Mouse (Mus musculus): ENCODE measurements around the gene Itga4. TPM values are rescaled to one million over a fixed set of nuclear protein-coding genes. Genes with fewer than 3 reads are reported as not detected.

Itga4 gene
- polyA plus RNA-seq, 1 experiment from 2014 or later, result 3.1 TPM

DNA sequence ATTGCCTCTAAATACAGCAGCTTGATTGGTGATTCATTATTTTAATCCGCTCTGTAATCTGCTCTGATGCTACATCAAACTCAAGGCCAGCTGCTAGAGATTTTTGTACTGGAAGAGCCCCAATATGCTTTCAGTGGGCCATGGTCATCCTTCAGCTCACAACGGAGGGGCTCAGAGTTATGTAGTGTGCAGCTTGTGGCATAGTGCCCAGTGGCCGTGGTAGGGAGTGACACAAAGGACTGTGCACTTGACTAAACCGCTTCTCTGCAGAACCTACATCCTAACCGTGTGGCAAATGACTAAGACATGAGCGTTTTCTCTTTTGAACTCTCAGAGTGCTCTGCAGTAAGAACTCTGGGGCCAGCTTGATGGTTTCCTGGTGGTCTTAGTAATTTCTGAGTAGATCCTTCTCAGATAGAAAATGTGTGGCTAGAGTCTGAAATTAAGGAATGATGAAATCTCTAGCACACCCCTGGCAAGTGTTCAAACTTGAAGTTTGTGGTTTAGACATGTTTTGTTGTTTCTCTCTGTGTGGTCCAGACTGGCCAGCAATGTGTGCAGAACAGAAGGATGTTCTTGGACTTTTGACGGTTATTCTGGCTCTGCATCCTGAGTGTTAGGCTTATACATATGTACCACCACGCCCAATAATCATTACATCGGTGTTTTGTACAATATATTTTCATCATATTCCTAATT is 61.1 kb downstream of the Itga4 start:
- ATAC-seq, result no peak
- H3K36me3 ChIP-seq, result no peaks in the 10 kb centered on the region
- no peak overlapping the region for H3K9ac ChIP-seq (replicated peaks)
- H3K4me1 ChIP-seq (replicated peaks), result 0 out of 2 replicates have a peak, but pooled peaks cover 6% of the 10 kb centered on the region
- no peak overlapping the region for H3K27ac ChIP-seq
- H3K27me3 ChIP-seq, result no peaks in the 10 kb centered on the region
- 87% methylated on average over 9 of the region's 9 CpGs for WGBS
- no peak overlapping the region for H3K4me3 ChIP-seq (replicated peaks)
- H3K9me3 ChIP-seq, result no peaks in the 10 kb centered on the region
- no peak overlapping the region for H3K4me2 ChIP-seq (replicated peaks)

DNA sequence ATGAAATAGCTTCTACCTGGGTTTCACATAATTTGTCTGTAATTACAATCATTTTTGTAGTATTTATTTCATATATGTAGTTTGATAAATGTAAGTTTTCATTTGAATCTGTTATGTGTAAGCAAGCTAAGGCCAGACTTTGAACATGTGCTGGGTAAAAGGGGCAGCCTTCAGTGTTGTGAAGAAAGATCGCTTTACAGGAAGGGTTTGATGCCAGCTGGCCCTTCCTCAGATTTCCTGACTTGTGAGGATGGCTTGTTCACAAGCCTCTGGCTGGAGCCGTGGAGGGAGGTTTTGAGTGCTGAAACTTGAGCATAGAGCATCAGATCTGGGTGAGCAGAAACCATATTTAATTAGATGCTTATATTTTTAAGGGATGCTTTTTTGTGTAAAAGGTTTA is 72.9 kb downstream of the Itga4 start:
- 83% methylated on average over 2 of the region's 2 CpGs for WGBS
- H3K4me3 ChIP-seq (replicated peaks), result no peak overlapping the region

DNA sequence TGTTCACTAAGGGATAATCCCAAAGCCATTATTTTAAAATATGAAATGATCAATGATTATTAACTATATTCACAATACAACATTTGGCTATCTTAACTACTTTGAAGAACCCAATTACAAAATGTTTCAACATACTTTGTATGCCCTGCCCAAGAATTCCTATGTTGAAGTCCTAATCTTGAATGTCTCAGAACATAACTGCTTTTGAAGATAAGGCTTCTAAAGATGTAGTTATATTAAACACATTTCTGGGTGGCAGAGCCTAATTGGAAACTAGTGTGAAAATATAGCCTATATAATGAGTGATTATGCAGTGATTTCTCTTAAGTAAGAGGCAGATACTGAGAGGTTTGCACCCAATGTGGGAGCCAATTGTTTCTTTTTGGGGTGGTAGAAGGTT is 79.4 kb downstream of the Itga4 start:
- Histone ChIP-seq H3K9me3 (0 out of 2 replicates have a peak, but pooled peaks cover 6% of the 10 kb centered on the region), H3K4me3 (replicated peaks) (no peak overlapping the region), H3K27me3 (no peaks in the 10 kb centered on the region), H3K4me2 (replicated peaks) (no peak overlapping the region), H3K27ac (no peak overlapping the region), H3K9ac (replicated peaks) (no peak overlapping the region), H3K4me1 (replicated peaks) (no peaks in the 10 kb centered on the region), H3K36me3 (no peaks in the 10 kb centered on the region)
- ATAC-seq, result no peak

More for the DNA sequence above, 72.9 kb downstream of the Itga4 start:
- Histone ChIP-seq H3K27ac (no peak overlapping the region), H3K36me3 (no peaks in the 10 kb centered on the region), H3K9me3 (no peaks in the 10 kb centered on the region), H3K9ac (replicated peaks) (no peak overlapping the region), H3K4me2 (replicated peaks) (no peak overlapping the region), H3K4me1 (replicated peaks) (no peaks in the 10 kb centered on the region), H3K27me3 (no peaks in the 10 kb centered on the region)
- no peak for ATAC-seq

DNA sequence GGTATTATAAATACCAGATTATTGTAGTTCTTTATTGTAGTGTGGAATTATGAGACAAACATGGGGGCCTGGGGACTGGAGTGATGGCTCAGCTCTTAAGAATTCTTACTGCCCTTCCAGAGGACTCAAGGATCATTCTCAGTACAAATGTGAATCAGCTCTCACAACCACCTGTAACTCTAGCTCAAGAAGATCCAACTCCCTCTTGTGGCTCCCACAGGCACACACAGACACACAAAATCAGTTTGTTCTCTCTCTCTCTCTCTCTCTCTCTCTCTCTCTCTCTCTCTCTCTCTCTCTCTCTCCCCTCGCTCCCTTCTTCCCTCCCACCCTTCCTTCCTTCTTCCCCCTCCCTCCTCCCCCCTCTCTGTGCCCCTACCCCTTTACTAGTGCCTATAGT is 80.9 kb downstream of the Itga4 start:
- Histone ChIP-seq H3K9me3 (0 out of 2 replicates have a peak, but pooled peaks cover 6% of the 10 kb centered on the region), H3K4me1 (replicated peaks) (no peaks in the 10 kb centered on the region)
- WGBS, result 80% methylated on average over 1 of the region's 1 CpGs

DNA sequence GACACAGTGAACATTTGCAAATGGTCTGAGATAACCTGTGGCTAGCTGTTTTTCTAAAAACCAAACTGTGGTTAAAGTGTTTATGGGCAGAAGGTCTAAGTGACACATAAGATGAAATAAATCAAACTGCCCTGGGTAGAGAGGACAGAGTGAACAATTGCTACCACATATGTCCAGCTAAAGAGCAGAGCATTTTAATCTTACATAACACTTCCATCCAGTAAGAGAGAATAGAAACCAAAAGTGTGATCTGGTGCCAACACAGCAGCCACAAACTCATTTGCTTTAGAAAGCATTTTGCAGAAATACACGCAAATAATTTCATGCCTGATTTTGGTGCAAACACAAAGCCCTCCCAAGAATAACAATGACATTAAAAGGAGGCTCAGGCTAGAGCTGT is 83.8 kb downstream of the Itga4 start:
- Histone ChIP-seq H3K9ac (replicated peaks) (no peak overlapping the region), H3K36me3 (no peaks in the 10 kb centered on the region), H3K9me3 (0 out of 2 replicates have a peak, but pooled peaks cover 6% of the 10 kb centered on the region), H3K27me3 (no peaks in the 10 kb centered on the region), H3K4me1 (replicated peaks) (no peaks in the 10 kb centered on the region), H3K4me3 (replicated peaks) (no peak overlapping the region), H3K4me2 (replicated peaks) (no peak overlapping the region), H3K27ac (no peak overlapping the region)
- no peak for ATAC-seq
- WGBS, result 33% methylated on average over 1 of the region's 1 CpGs

More for the DNA sequence above, 80.9 kb downstream of the Itga4 start:
- Histone ChIP-seq H3K4me3 (replicated peaks) (no peak overlapping the region), H3K36me3 (no peaks in the 10 kb centered on the region), H3K9ac (replicated peaks) (no peak overlapping the region), H3K27ac (no peak overlapping the region), H3K27me3 (no peaks in the 10 kb centered on the region), H3K4me2 (replicated peaks) (no peak overlapping the region)
- ATAC-seq, result no peak

DNA sequence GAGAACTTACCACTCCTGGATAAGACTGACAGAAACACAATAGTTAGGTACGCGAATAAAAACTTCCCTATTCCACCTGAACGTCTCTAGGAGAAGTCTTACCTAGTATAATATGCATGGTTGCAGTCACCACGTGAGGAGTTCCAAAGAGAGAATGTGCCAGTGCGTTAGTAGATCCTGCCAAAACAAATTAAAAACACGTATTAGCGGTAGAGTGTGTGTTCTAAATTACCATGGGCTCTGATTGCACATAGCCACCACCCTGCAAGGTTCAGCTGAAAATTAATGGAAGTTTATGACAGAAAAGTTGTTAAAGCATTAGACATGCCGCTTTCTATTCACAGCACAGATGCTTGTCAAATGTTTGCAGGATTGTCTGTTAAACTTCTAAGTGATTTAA is 87.9 kb downstream of the Itga4 start:
- WGBS, result 90% methylated on average over 8 of the region's 8 CpGs
- Histone ChIP-seq H3K9ac (replicated peaks) (no peak overlapping the region), H3K4me3 (replicated peaks) (no peak overlapping the region), H3K4me2 (replicated peaks) (no peak overlapping the region), H3K27me3 (no peaks in the 10 kb centered on the region), H3K4me1 (replicated peaks) (no peaks in the 10 kb centered on the region), H3K36me3 (no peaks in the 10 kb centered on the region), H3K9me3 (no peaks in the 10 kb centered on the region), H3K27ac (no peak overlapping the region)
- no peak for ATAC-seq

DNA sequence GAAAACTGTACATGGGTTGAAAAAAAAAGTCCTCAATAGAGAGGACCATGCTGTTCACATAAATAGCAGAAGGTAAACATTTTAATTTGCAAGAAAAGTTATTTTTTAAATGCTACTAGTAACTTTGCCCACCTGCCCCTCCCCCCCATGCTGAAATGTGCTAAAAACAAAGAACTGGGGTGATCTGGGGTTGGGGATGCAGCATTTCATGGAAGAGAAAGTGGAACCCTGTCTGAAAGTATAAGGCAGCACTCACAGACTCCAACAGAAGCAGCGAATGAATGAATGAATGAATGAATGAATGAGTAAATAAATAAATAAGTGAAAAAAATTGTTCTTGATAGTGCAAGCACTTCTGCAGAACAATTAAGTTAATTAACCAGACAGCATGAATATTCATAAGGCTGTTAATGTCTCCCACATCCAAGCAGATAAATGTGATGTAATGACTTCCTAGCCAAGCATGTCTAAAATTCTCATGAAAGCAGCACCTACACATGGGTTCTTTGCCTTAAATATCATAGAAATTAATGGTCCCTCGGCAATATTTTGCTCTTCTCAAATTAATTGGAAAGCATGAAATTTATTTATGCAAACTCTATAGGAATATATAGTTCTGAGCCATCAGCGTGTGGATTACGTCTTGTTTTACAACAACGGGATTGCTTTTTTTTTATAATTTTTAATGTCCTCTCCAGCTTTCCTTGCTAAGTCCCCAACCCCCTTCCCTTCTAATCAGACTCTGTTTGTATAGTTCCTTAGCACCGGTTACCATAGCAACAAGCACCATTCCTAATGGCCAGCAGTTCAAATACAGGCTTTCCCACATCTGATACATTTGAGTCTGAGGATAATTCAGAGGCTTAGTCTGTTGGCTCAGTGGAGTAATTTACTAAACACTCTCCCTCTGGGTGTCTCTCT is 96.2 kb downstream of the Itga4 start:
- H3K4me3 ChIP-seq (replicated peaks), result no peak overlapping the region
- no peaks in the 10 kb centered on the region for H3K9me3 ChIP-seq
- H3K36me3 ChIP-seq, result no peaks in the 10 kb centered on the region
- H3K27me3 ChIP-seq, result no peaks in the 10 kb centered on the region
- 61% methylated on average over 6 of the region's 6 CpGs for WGBS
- peak; percentile 68 for ATAC-seq
- H3K27ac ChIP-seq, result no peak overlapping the region
- no peak overlapping the region for H3K4me2 ChIP-seq (replicated peaks)
- no peak overlapping the region for H3K9ac ChIP-seq (replicated peaks)
- H3K4me1 ChIP-seq (replicated peaks), result peaks cover 10% of the 10 kb centered on the region; the same call in 1 of the 2 replicates

DNA sequence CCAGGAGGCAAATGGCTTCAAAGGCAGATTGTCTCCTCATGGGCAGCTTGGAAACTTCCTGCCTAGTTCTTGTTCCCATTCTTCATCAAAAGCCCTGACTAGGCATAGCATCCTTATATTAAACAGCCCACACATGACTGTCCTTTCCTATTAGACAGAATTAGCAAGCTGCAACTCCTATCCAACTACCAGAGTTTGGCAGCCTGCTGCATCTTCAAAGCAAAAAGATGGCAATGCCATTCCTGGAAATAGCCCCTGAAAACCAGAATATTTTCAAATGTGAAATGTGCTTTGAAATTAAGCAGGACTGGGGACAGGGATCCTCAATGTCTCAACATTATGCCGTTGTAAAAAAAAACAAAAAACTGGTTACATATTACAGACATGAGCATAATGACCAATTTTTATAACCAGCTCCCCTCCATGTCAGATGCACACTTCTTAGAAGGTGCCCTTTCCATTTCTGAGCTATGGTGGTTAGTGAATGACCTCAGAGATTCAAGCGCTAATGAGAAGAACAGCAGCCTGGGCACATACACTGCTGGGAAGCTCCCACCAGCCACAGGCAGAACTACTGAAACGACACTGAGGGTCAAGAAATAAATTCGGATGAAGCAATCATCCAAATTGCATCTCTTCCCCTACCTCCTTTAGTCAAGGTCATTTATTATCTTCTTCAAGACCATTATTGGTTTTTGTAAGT is 97.0 kb downstream of the Itga4 start:
- WGBS, result 77% methylated on average over 4 of the region's 4 CpGs
- peak; percentile 37; the same call in 1 of the 2 replicates for ATAC-seq
- H3K27ac ChIP-seq, result no peak overlapping the region

DNA sequence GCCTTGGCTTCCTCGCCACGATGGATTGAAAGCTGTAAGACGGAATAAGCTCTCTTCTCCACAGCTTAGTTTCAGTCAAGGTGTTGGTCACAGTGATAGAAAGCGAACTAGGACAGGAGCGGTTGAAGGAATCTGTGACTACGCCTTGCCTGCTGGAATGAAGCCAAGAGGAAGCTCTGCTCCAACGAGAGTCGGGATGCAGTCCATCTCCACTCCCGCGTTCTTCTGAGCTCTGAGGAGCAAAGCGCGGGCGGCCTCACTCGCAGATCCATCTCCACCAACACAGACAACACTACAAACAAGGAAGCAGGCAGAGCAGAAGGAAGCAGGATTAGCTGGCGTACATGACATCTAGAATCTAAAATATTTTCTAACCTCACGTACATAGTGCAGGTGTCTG is 99.5 kb downstream of the Itga4 start:
- whole genome bisulfite sequencing, result 95% methylated on average over 16 of the region's 16 CpGs
- H3K9me3 ChIP-seq, result no peaks in the 10 kb centered on the region

More for the DNA sequence above, 97.0 kb downstream of the Itga4 start:
- Histone ChIP-seq H3K4me1 (replicated peaks) (peaks cover 10% of the 10 kb centered on the region; the same call in 1 of the 2 replicates), H3K4me3 (replicated peaks) (no peak overlapping the region), H3K36me3 (no peaks in the 10 kb centered on the region), H3K9ac (replicated peaks) (no peak overlapping the region), H3K27me3 (no peaks in the 10 kb centered on the region), H3K4me2 (replicated peaks) (no peak overlapping the region), H3K9me3 (no peaks in the 10 kb centered on the region)

DNA sequence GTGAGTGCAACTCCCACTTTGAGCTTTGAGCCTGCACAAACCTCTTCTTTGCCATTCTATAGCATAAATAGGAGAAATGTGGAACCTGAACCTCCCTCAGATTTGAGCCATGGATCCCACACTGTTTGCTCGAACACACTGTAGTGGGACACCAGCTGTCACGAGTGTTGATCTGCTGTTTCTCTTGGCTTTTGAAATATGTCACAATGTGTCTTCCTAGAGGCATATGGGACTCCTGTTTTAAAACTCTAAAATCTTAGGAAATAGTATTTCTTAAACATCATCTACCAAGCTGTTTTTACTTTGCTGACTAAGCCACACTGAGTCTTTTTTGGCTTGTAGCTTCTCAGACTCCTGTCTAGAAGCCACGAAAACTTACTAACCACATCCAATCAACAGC is 102.6 kb downstream of the Itga4 start:
- no peak for ATAC-seq
- Histone ChIP-seq H3K4me1 (replicated peaks) (no peaks in the 10 kb centered on the region), H3K27ac (no peak overlapping the region), H3K36me3 (no peaks in the 10 kb centered on the region), H3K4me2 (replicated peaks) (no peak overlapping the region), H3K9me3 (no peaks in the 10 kb centered on the region), H3K9ac (replicated peaks) (no peak overlapping the region), H3K27me3 (no peaks in the 10 kb centered on the region), H3K4me3 (replicated peaks) (no peak overlapping the region)
- WGBS, result 88% methylated on average over 3 of the region's 3 CpGs

More for the DNA sequence above, 99.5 kb downstream of the Itga4 start:
- ATAC-seq, result no peak
- Histone ChIP-seq H3K4me1 (replicated peaks) (peaks cover 10% of the 10 kb centered on the region; the same call in 1 of the 2 replicates), H3K27me3 (no peaks in the 10 kb centered on the region), H3K4me2 (replicated peaks) (no peak overlapping the region), H3K4me3 (replicated peaks) (no peak overlapping the region), H3K36me3 (no peaks in the 10 kb centered on the region), H3K27ac (no peak overlapping the region), H3K9ac (replicated peaks) (no peak overlapping the region)

DNA sequence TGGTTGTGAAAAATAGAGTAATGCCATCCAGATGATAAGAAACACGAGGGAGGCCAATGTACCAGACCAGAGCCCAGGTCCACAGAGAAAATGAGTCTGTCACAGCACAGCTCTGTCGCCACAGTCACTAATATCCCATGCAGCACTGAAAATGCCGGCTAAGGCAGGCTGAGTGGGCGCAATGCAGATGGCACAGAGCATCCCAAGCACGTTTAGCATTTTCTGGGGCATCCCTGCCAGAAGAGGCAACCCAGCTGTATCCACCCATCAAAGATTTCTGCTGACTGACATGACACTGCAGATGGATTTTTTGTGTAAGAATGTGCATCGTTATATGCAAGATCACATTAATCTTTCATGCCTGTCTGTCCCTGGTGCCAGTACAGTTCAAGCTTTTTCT is 106.8 kb downstream of the Itga4 start:
- 73% methylated on average over 6 of the region's 6 CpGs for WGBS
- H3K4me3 ChIP-seq (replicated peaks), result no peak overlapping the region
- no peaks in the 10 kb centered on the region for H3K36me3 ChIP-seq
- no peaks in the 10 kb centered on the region for H3K9me3 ChIP-seq
- H3K4me2 ChIP-seq (replicated peaks), result no peak overlapping the region
- ATAC-seq, result peak; percentile 34; the same call in 1 of the 2 replicates
- H3K27me3 ChIP-seq, result no peaks in the 10 kb centered on the region
- no peaks in the 10 kb centered on the region for H3K4me1 ChIP-seq (replicated peaks)
- H3K27ac ChIP-seq, result no peak overlapping the region
- no peak overlapping the region for H3K9ac ChIP-seq (replicated peaks)

DNA sequence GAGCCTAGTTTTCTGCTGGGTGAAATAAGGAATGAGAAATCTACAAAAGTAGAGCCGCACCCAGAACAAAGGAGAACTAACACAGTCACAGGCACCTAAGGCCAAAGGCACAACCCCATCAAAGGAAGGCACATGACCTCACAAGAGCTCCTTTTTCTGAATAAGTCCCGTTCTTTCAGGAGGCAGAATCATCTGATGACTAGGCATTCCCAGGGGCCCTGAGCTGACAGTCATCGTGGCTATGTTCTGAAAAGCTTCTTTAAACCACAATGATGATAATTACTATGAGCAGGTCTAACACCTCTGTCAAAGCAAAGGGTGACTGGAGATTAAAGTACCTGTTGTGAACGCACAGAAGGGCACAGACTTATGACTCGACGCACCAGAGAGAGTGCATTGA is 108.7 kb downstream of the Itga4 start:
- no peak for ATAC-seq
- Histone ChIP-seq H3K4me2 (replicated peaks) (no peak overlapping the region), H3K9me3 (no peaks in the 10 kb centered on the region), H3K27ac (no peak overlapping the region), H3K36me3 (no peaks in the 10 kb centered on the region), H3K4me3 (replicated peaks) (no peak overlapping the region), H3K9ac (replicated peaks) (no peak overlapping the region), H3K27me3 (no peaks in the 10 kb centered on the region), H3K4me1 (replicated peaks) (no peaks in the 10 kb centered on the region; the same call in 1 of the 2 replicates)
- 55% methylated on average over 6 of the region's 6 CpGs for WGBS

Measured in midbrain, embryonic 13.5 days (tissue).